Mouse (Mus musculus): ENCODE results near the gene Skap2. TPM values are rescaled to one million over a fixed set of nuclear protein-coding genes. Genes with fewer than 3 reads are reported as not detected.

Skap2 gene
- polyA plus RNA-seq, 1 experiment from 2014 or later = 3.6 TPM

GRCm38 (mm10) chr6:52024730-52025129 lies 12.4 kb upstream of the Skap2 start:
- WGBS = 63% methylated on average over 5 of the region's 5 CpGs
- ATAC-seq = no peak
- Histone ChIP-seq H3K4me3 (no peak overlapping the region), H3K27me3 (no peaks in the 10 kb centered on the region), H3K4me1 (no peaks in the 10 kb centered on the region), H3K4me2 (no peak overlapping the region), H3K27ac (no peak overlapping the region), H3K36me3 (ENCODE audit: poor library complexity, severe bottlenecking) (no peaks in the 10 kb centered on the region), H3K9ac (no peak overlapping the region), H3K9me3 (replicated peaks) (0 out of 2 replicates have a peak, but pooled peaks cover 8% of the 10 kb centered on the region)

GRCm38 (mm10) chr6:52022363-52022762 lies 10.0 kb upstream of the Skap2 start:
- Histone ChIP-seq H3K9ac (no peak overlapping the region), H3K4me1 (no peaks in the 10 kb centered on the region), H3K4me3 (no peak overlapping the region), H3K27ac (no peak overlapping the region), H3K4me2 (no peak overlapping the region), H3K36me3 (ENCODE audit: poor library complexity, severe bottlenecking) (no peaks in the 10 kb centered on the region), H3K9me3 (replicated peaks) (0 out of 2 replicates have a peak, but pooled peaks cover 8% of the 10 kb centered on the region), H3K27me3 (no peaks in the 10 kb centered on the region)
- ATAC-seq = no peak
- 64% methylated on average over 2 of the region's 5 CpGs for WGBS

- Histone ChIP-seq H3K36me3 (ENCODE audit: poor library complexity, severe bottlenecking) (no peaks in the 10 kb centered on the region), H3K27ac (no peak overlapping the region), H3K4me1 (no peaks in the 10 kb centered on the region), H3K27me3 (no peaks in the 10 kb centered on the region), H3K9ac (no peak overlapping the region), H3K9me3 (replicated peaks) (0 out of 2 replicates have a peak, but pooled peaks cover 6% of the 10 kb centered on the region), H3K4me2 (no peak overlapping the region), H3K4me3 (no peak overlapping the region)
- no peak for ATAC-seq
- 85% methylated on average over 5 of the region's 5 CpGs for WGBS
Observed at GRCm38 (mm10) chr6:52020276-52020675, 7.9 kb upstream of the Skap2 start.

- 14% methylated on average over 3 of the region's 3 CpGs for WGBS
Observed at GRCm38 (mm10) chr6:52013245-52013945, 1.0 kb upstream of the Skap2 start.

GRCm38 (mm10) chr6:52011559-52012408 lies 565 bp downstream of the Skap2 start:
- Histone ChIP-seq H3K9me3 (replicated peaks) (no peaks in the 10 kb centered on the region), H3K27ac (no peak overlapping the region), H3K4me3 (peak overlapping the region; percentile 61), H3K36me3 (ENCODE audit: poor library complexity, severe bottlenecking) (no peaks in the 10 kb centered on the region), H3K9ac (peak overlapping the region; percentile 53), H3K27me3 (peaks cover 59% of the 10 kb centered on the region), H3K4me2 (peak overlapping the region; percentile 83), H3K4me1 (peaks cover 4% of the 10 kb centered on the region; the same call in 1 of the 2 replicates)
- ATAC-seq = peak; percentile 73
- 9% methylated on average over 26 of the region's 26 CpGs for WGBS

More at GRCm38 (mm10) chr6:52013245-52013945, 1.0 kb upstream of the Skap2 start:
- peaks cover 43% of the 10 kb centered on the region for H3K27me3 ChIP-seq
- H3K4me3 ChIP-seq = peak overlapping the region; percentile 61
- ATAC-seq = no peak
- no peak overlapping the region for H3K9ac ChIP-seq
- H3K27ac ChIP-seq = no peak overlapping the region
- H3K9me3 ChIP-seq (replicated peaks) = no peaks in the 10 kb centered on the region
- H3K4me1 ChIP-seq = peaks cover 4% of the 10 kb centered on the region; the same call in 1 of the 2 replicates
- H3K36me3 ChIP-seq (ENCODE audit: poor library complexity, severe bottlenecking) = no peaks in the 10 kb centered on the region
- H3K4me2 ChIP-seq = peak overlapping the region; percentile 83

GRCm38 (mm10) chr6:52009385-52009784 lies 3.0 kb downstream of the Skap2 start:
- H3K9ac ChIP-seq = no peak overlapping the region
- peaks cover 4% of the 10 kb centered on the region; the same call in 1 of the 2 replicates for H3K4me1 ChIP-seq
- no peaks in the 10 kb centered on the region for H3K36me3 ChIP-seq (ENCODE audit: poor library complexity, severe bottlenecking)
- no peaks in the 10 kb centered on the region for H3K9me3 ChIP-seq (replicated peaks)
- WGBS = 60% methylated on average over 6 of the region's 6 CpGs
- ATAC-seq = no peak
- H3K27me3 ChIP-seq = peaks cover 81% of the 10 kb centered on the region
- H3K4me3 ChIP-seq = no peak overlapping the region
- no peak overlapping the region for H3K27ac ChIP-seq
- no peak overlapping the region for H3K4me2 ChIP-seq

- WGBS = 54% methylated on average over 3 of the region's 3 CpGs
- no peak for ATAC-seq
Observed at GRCm38 (mm10) chr6:52008757-52009156, 3.6 kb downstream of the Skap2 start.

GRCm38 (mm10) chr6:52006649-52007218 lies 5.6 kb downstream of the Skap2 start:
- Histone ChIP-seq H3K4me1 (no peaks in the 10 kb centered on the region), H3K27me3 (peaks cover 87% of the 10 kb centered on the region), H3K36me3 (ENCODE audit: poor library complexity, severe bottlenecking) (no peaks in the 10 kb centered on the region), H3K9ac (no peak overlapping the region), H3K4me3 (no peak overlapping the region), H3K9me3 (replicated peaks) (no peaks in the 10 kb centered on the region), H3K27ac (no peak overlapping the region), H3K4me2 (no peak overlapping the region)
- no peak for ATAC-seq
- WGBS = 2% methylated on average over 13 of the region's 13 CpGs

More at GRCm38 (mm10) chr6:52008757-52009156, 3.6 kb downstream of the Skap2 start:
- no peak overlapping the region for H3K4me2 ChIP-seq
- no peaks in the 10 kb centered on the region for H3K36me3 ChIP-seq (ENCODE audit: poor library complexity, severe bottlenecking)
- H3K4me3 ChIP-seq = no peak overlapping the region
- no peak overlapping the region for H3K9ac ChIP-seq
- H3K27me3 ChIP-seq = peaks cover 83% of the 10 kb centered on the region
- H3K9me3 ChIP-seq (replicated peaks) = no peaks in the 10 kb centered on the region
- H3K27ac ChIP-seq = no peak overlapping the region
- H3K4me1 ChIP-seq = peaks cover 4% of the 10 kb centered on the region; the same call in 1 of the 2 replicates

GRCm38 (mm10) chr6:52005963-52006648 lies 6.2 kb downstream of the Skap2 start:
- ATAC-seq = no peak
- H3K4me3 ChIP-seq = no peak overlapping the region
- no peaks in the 10 kb centered on the region for H3K36me3 ChIP-seq (ENCODE audit: poor library complexity, severe bottlenecking)
- H3K27ac ChIP-seq = no peak overlapping the region
- H3K4me2 ChIP-seq = no peak overlapping the region
- H3K27me3 ChIP-seq = peaks cover 87% of the 10 kb centered on the region
- WGBS = under 1% methylated on average over 19 of the region's 19 CpGs
- H3K9me3 ChIP-seq (replicated peaks) = no peaks in the 10 kb centered on the region
- H3K9ac ChIP-seq = no peak overlapping the region
- no peaks in the 10 kb centered on the region for H3K4me1 ChIP-seq

GRCm38 (mm10) chr6:52005616-52005962 lies 6.8 kb downstream of the Skap2 start:
- ATAC-seq = no peak
- H3K4me1 ChIP-seq = no peaks in the 10 kb centered on the region
- H3K27ac ChIP-seq = no peak overlapping the region
- no peak overlapping the region for H3K4me2 ChIP-seq
- peaks cover 87% of the 10 kb centered on the region for H3K27me3 ChIP-seq
- H3K9ac ChIP-seq = no peak overlapping the region
- no peaks in the 10 kb centered on the region for H3K36me3 ChIP-seq (ENCODE audit: poor library complexity, severe bottlenecking)
- H3K4me3 ChIP-seq = no peak overlapping the region
- no peaks in the 10 kb centered on the region for H3K9me3 ChIP-seq (replicated peaks)
- WGBS = 8% methylated on average over 8 of the region's 8 CpGs

GRCm38 (mm10) chr6:52004995-52005394 lies 7.4 kb downstream of the Skap2 start:
- Histone ChIP-seq H3K27ac (no peak overlapping the region), H3K9me3 (replicated peaks) (no peaks in the 10 kb centered on the region), H3K4me2 (no peak overlapping the region), H3K4me1 (no peaks in the 10 kb centered on the region), H3K9ac (no peak overlapping the region), H3K4me3 (no peak overlapping the region), H3K36me3 (ENCODE audit: poor library complexity, severe bottlenecking) (no peaks in the 10 kb centered on the region), H3K27me3 (peaks cover 84% of the 10 kb centered on the region)
- ATAC-seq = no peak
- WGBS = 24% methylated on average over 3 of the region's 3 CpGs
